Mouse (Mus musculus): Measurements from ENCODE around the gene Pcbp2.
A peak's percentile ranks its signal among the peaks of the same experiment; 100 is the strongest.

Gene Pcbp2

GRCm38 (mm10) chr15:102506464-102506830, 36.1 kb downstream of the Pcbp2 start:
- DNase-seq (ENCODE audit: inconsistent ontology term) = no peak

DNA sequence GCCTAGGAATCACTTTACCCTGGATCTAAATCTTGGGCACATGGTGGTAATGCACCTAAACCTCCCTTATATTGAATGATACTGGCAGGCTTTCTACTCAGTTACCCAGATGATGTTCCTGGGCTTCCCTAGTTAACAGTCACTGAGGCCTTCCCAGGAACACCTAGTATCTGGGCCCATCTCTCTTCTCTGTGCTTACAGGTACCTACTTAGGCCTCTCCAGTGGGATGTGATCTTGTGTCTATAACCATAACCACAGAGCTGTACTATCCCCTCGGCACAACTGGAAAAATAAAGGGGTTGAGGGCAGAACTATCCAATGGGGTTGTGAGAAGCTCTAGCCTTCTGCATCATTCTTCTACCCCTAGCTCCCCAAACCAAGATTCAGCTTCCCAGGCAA, 36.5 kb downstream of the Pcbp2 start:
- DNase-seq (ENCODE audit: inconsistent ontology term) = no peak

- no peak for DNase-seq (ENCODE audit: inconsistent ontology term)
These were observed 37.2 kb downstream of the Pcbp2 start for GRCm38 (mm10) chr15:102507561-102507960.

- no peak for DNase-seq (ENCODE audit: inconsistent ontology term)
These were observed 38.0 kb downstream of the Pcbp2 start for GRCm38 (mm10) chr15:102508336-102508735.

- no peak for DNase-seq (ENCODE audit: inconsistent ontology term)
These were observed 39.8 kb downstream of the Pcbp2 start for GRCm38 (mm10) chr15:102510110-102510509.

- DNase-seq (ENCODE audit: inconsistent ontology term) = peak; percentile 94
These were observed 40.4 kb downstream of the Pcbp2 start for GRCm38 (mm10) chr15:102510590-102511284.

DNA sequence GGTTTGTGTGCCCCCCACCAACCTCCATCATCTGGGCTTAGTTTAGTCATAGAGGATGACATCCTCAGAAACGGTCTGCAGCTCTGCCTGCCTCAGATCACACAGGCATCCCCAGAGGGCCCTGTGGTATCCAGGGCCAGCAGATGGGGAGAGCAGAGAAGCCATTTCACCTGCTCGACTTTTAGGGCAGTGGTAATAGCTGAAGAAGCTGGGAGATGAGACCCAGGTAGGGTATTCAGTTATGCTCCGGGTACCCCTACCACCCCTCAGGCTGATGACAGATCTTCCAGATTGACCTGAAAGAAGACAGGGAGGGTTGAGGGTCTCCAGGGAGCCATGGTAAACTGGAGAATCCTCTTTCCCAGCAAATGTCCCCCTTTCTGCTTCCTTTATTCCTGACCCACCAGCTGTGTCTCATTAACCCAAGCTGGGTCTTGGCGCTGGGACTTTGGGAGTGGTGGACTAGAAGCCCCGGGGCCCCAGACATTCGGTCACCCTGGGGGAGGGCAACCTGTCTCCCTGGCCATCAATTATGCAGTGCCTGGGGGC, 41.0 kb downstream of the Pcbp2 start:
- DNase-seq (ENCODE audit: inconsistent ontology term) = no peak

- DNase-seq (ENCODE audit: inconsistent ontology term) = no peak
These were observed 41.7 kb downstream of the Pcbp2 start for GRCm38 (mm10) chr15:102512010-102512409.

DNA sequence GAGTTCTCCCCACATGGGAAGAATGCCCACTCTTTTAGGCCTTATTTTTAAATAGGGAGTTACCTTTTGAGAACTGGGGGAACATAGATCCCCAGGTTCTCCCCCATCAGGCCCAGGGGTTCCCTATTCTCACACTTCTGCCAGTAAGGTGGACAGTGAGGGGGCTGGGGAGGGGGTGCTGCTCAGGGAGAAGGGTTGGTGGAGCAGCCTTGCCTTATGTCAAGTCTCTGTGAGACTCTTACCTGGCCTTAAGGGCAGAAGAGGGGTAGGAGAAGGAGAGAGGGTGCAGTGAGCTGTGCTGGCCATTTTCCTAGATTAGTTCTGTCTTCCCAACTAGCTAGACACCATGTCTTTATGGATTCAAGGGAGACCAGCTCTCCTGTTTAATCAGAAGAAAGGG, 42.1 kb downstream of the Pcbp2 start:
- no peak for DNase-seq (ENCODE audit: inconsistent ontology term)

DNA sequence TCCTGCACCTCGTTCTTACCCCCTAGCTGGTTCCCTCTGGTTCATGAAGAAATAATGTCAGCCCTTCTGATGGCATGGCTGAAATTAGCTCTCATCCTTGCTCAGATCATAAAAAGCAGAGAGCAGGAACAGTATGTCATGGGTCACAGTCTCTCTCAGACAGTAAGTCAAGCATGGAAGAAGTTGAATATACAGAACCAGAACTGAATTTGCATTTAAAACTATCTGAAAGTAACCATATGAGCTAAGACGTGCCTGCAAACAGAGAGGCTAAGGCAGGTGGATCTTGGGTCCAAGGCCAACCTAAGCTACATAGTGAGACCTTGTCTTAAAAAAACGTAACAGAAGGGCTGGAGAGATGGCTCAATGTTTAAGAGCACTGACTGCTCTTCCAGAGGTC, 42.7 kb downstream of the Pcbp2 start:
- DNase-seq (ENCODE audit: inconsistent ontology term) = no peak

- DNase-seq (ENCODE audit: inconsistent ontology term) = no peak
These were observed 44.9 kb downstream of the Pcbp2 start for GRCm38 (mm10) chr15:102515261-102515660.

DNA sequence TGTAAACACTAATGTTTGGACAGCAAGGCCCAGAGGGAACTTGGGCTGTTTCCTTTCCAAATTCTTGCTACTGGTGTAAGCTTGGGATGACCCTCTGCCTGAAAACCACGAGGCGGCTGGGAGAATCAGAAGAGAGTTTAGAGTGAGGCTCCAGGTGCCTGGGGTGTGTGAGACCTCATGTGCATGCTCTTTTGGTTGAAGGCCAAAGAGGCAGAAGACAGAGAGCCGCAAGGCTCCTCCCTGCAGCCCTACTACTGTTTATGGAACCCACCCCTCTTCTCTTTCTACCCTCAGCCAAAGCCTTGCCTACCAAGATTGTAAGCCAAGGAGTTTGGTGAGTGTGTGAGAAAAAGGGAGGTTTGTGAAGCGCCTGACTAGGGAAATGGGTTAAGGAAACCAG, 45.5 kb downstream of the Pcbp2 start:
- DNase-seq (ENCODE audit: inconsistent ontology term) = no peak

GRCm38 (mm10) chr15:102516293-102516692, 46.0 kb downstream of the Pcbp2 start:
- DNase-seq (ENCODE audit: inconsistent ontology term) = peak; percentile 46

GRCm38 (mm10) chr15:102516728-102517404, 46.5 kb downstream of the Pcbp2 start, which contains the start of gene Map3k12:
Gene Map3k12 (minus strand): TSS chr15:102517064.
- peak; percentile 84 for DNase-seq (ENCODE audit: inconsistent ontology term)

DNA sequence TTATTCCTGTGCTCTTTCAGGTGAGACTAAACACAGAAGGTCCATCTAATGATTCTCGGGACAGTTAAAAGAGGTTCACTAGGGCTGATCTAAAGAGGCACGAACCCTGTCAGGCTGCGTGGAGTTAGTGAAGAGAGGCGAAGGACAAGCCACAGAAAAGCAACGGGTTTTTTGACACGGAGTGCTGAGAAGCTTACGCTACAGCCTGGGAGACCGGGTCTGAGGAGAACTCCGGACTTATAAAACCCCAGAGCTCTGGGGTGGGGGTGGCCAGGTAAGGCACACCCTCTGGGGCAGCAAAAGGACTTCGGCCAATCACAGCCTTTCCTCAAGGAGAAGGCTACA, 47.3 kb downstream of the Pcbp2 start:
- no peak for DNase-seq (ENCODE audit: inconsistent ontology term)

GRCm38 (mm10) chr15:102517976-102518858, 47.9 kb downstream of the Pcbp2 start, which contains the start of gene Tarbp2:
Gene Tarbp2 (plus strand): TSS chr15:102518192.
- DNase-seq (ENCODE audit: inconsistent ontology term) = peak; percentile 100

GRCm38 (mm10) chr15:102518859-102519201, 48.5 kb downstream of the Pcbp2 start:
- DNase-seq (ENCODE audit: inconsistent ontology term) = no peak

DNA sequence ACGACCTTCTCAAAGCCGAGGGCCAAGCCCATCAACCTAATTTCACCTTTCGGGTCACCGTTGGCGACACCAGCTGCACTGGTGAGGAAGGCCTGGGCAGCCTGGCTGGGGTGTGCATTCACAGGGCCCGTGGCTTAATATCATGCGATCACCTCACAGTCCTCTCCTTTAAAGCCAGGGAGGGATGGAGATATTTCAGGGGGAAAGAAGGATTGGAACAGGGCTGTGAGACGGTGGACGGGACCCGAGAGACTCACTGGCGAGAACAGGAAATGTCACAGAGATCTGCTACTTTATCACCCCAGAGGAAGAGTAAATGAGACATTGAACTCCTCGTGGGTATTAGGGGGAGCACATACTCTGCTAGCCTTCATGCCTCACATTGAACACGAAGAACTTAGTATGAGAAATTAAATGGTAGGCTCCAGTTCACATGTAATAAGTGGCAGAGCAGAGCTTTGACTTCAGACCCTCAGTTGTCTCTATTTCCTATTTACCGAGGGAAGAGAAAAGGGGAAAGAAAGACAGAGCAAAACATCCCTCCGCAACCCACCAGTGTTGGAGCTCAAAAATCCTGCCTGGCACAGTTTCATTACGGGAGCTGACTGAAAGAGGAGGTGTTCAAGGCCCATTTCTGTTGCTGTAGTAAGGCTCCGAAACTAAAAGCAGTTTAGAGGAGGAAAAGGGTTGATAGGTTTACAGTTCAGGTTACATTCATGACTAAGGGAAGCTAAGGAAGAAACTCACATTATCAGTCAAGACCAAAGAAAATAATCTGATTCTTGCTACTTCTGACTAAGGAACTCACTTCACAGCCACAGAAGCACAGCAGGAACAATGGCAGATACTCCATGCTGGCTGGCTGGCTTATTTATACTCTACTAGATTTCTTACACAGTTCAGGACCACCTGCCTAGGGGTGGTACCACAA, 49.1 kb downstream of the Pcbp2 start:
- DNase-seq (ENCODE audit: inconsistent ontology term) = no peak

DNA sequence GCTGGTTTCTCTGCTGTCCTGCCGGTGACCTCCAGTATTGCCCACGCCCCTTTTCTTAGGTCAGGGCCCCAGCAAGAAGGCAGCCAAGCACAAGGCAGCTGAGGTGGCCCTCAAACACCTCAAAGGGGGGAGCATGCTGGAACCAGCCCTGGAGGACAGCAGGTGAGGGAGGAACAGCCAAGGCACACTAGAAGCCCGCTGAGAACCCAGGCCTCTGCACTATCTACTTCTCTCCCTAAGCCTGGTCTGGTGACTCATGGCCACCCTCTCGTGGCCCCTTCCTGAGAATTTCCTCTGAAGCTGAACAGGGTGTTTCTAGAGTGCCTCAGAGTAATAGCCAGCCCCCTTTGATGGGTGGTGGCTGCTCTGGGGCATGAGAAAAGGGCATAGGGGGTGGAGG, 50.1 kb downstream of the Pcbp2 start:
- DNase-seq (ENCODE audit: inconsistent ontology term) = no peak

DNA sequence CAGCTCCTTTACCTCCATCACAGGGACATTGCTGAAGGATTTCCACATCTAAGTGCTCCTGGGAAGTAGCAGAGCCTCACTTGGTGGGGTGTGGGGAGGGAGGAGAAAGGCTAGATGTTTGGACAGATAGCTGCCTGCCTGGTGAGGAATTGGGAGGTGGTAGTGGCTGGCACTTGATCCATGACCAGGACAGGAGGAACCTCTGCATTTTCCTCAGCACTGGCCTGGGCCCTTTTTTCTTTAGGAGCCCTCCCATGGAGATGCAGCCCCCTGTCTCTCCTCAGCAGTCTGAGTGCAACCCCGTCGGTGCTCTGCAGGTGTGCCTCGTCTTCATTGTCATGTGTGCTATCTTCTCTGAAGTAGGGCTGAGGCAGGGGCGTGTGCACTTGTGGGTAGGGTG, 51.1 kb downstream of the Pcbp2 start:
- DNase-seq (ENCODE audit: inconsistent ontology term) = no peak

GRCm38 (mm10) chr15:102524892-102525485, 54.6 kb downstream of the Pcbp2 start, which contains the start of gene Npff:
Gene Npff (minus strand): TSS chr15:102524942.
- DNase-seq (ENCODE audit: inconsistent ontology term) = peak; percentile 57
